Mouse (Mus musculus) olfactory bulb, adult 2 months (tissue): ENCODE measurements around the gene St6gal1. TPM values are rescaled to one million over a fixed set of nuclear protein-coding genes. Genes with fewer than 3 reads are reported as not detected.

Experiments used
- H3K27ac ChIP-seq: fragments of 200-500 bp; 2 replicates; pipeline ENCODE4 v1.5.1; 2012; ENCODE audit warnings: low read depth, low read length; ENCODE audit not compliant: insufficient read depth
- H3K4me1 ChIP-seq: fragments of 200-500 bp; 2 replicates; pipeline ENCODE4 v1.6.1; 2012; ENCODE audit warnings: low read length; ENCODE audit not compliant: control insufficient read depth, insufficient read depth
- H3K4me3 ChIP-seq: fragments of 200-500 bp; 2 replicates; pipeline ENCODE4 v1.5.1; 2012; ENCODE audit warnings: mild to moderate bottlenecking, low read depth, low read length, moderate library complexity; ENCODE audit not compliant: insufficient read depth
- CTCF ChIP-seq: fragments of 200-500 bp; IDR thresholded peaks from 2 replicates; pipeline ENCODE4 v1.5.1; 2012; ENCODE audit warnings: low read depth, mild to moderate bottlenecking, low read length, moderate library complexity; ENCODE audit not compliant: insufficient read depth
- POLR2A ChIP-seq: fragments of 200-500 bp; IDR thresholded peaks from 2 replicates; pipeline ENCODE4 v1.6.1; 2012; ENCODE audit warnings: mild to moderate bottlenecking, low read depth, low read length, moderate library complexity; ENCODE audit not compliant: insufficient read depth
- WGBS: fragments of 180-500 bp; shearing (Covaris S2); methylation state at CpG from one replicate; pipeline ENCODE4 v1.1.7; 2018; 5-methylcytosine and 5-hydroxymethylcytosine counted together
- polyA plus RNA-seq: library from polyadenylated mRNA; stranded (reverse); fragments of >200 nt; gene quantifications from 2 replicates; pipeline ENCODE4 v1.2.4, GENCODE M21; 2012; ENCODE audit warnings: low replicate concordance; ENCODE audit not compliant: missing spikeins, insufficient read depth, insufficient read length

St6gal1 gene
- polyA plus RNA-seq, 1 experiment: not detected

- 55% methylated on average over 6 of the region's 6 CpGs for WGBS
Observed at GRCm38 (mm10) chr16:23227851-23228250, 3.3 kb downstream of the St6gal1 start.

GRCm38 (mm10) chr16:23228486-23228885 is 3.9 kb downstream of the St6gal1 start:
- WGBS: 44% methylated on average over 3 of the region's 3 CpGs
- Histone ChIP-seq H3K4me3 (no peak overlapping the region), H3K27ac (0 out of 2 replicates have a peak overlapping the region, but pooled peaks have one; percentile 3), H3K4me1 (peaks cover 17% of the 10 kb centered on the region)
- TF ChIP-seq POLR2A: no peak

More at GRCm38 (mm10) chr16:23227851-23228250, 3.3 kb downstream of the St6gal1 start:
- Histone ChIP-seq H3K27ac (peak overlapping the region; percentile 66), H3K4me1 (peaks cover 13% of the 10 kb centered on the region), H3K4me3 (no peak overlapping the region)
- TF ChIP-seq POLR2A (no peak), CTCF (no peak)

GRCm38 (mm10) chr16:23229945-23230344 is 5.4 kb downstream of the St6gal1 start:
- H3K4me1 ChIP-seq: peaks cover 15% of the 10 kb centered on the region
- no peak overlapping the region for H3K27ac ChIP-seq
- WGBS: 76% methylated on average over 3 of the region's 3 CpGs
- no peak overlapping the region for H3K4me3 ChIP-seq
- no peak for TF ChIP-seq POLR2A
- no peak for TF ChIP-seq CTCF

GRCm38 (mm10) chr16:23231168-23231567 is 6.6 kb downstream of the St6gal1 start:
- TF ChIP-seq POLR2A: no peak
- no peak for TF ChIP-seq CTCF
- Histone ChIP-seq H3K4me1 (peaks cover 18% of the 10 kb centered on the region), H3K27ac (peak overlapping the region; percentile 55; the same call in 1 of the 2 replicates), H3K4me3 (no peak overlapping the region)
- WGBS: 79% methylated on average over 4 of the region's 4 CpGs

- peak overlapping the region; percentile 64; the same call in 1 of the 2 replicates for H3K27ac ChIP-seq
- 57% methylated on average over 7 of the region's 7 CpGs for WGBS
- TF ChIP-seq CTCF (no peak), POLR2A (no peak)
Observed at GRCm38 (mm10) chr16:23232691-23233090, 8.2 kb downstream of the St6gal1 start.

GRCm38 (mm10) chr16:23233496-23233895 is 9.0 kb downstream of the St6gal1 start:
- no peak overlapping the region for H3K4me3 ChIP-seq
- WGBS: 79% methylated on average over 10 of the region's 10 CpGs
- H3K4me1 ChIP-seq: peaks cover 25% of the 10 kb centered on the region
- H3K27ac ChIP-seq: no peak overlapping the region
- TF ChIP-seq POLR2A: no peak
- no peak for TF ChIP-seq CTCF

More at GRCm38 (mm10) chr16:23232691-23233090, 8.2 kb downstream of the St6gal1 start:
- H3K4me1 ChIP-seq: peaks cover 23% of the 10 kb centered on the region
- no peak overlapping the region for H3K4me3 ChIP-seq

GRCm38 (mm10) chr16:23234557-23234956 is 10.0 kb downstream of the St6gal1 start:
- Histone ChIP-seq H3K4me1 (peaks cover 27% of the 10 kb centered on the region), H3K4me3 (no peak overlapping the region), H3K27ac (no peak overlapping the region)
- no peak for TF ChIP-seq POLR2A
- TF ChIP-seq CTCF: no peak
- 86% methylated on average over 5 of the region's 5 CpGs for WGBS

GRCm38 (mm10) chr16:23235173-23235694 is 10.7 kb downstream of the St6gal1 start:
- 70% methylated on average over 7 of the region's 7 CpGs for WGBS
- TF ChIP-seq POLR2A (no peak), CTCF (no peak)
- H3K4me1 ChIP-seq: peaks cover 31% of the 10 kb centered on the region

GRCm38 (mm10) chr16:23239583-23239982 is 15.0 kb downstream of the St6gal1 start:
- no peak overlapping the region for H3K27ac ChIP-seq
- TF ChIP-seq POLR2A (no peak), CTCF (no peak)
- WGBS: 75% methylated on average over 6 of the region's 6 CpGs
- H3K4me1 ChIP-seq: peaks cover 26% of the 10 kb centered on the region
- no peak overlapping the region for H3K4me3 ChIP-seq

More at GRCm38 (mm10) chr16:23235173-23235694, 10.7 kb downstream of the St6gal1 start:
- no peak overlapping the region for H3K27ac ChIP-seq
- no peak overlapping the region for H3K4me3 ChIP-seq
